Mouse (Mus musculus) mouse embryonic stem cell (cell line): ENCODE data around the gene Smco3.

Experiments
- in situ Hi-C, 2 experiments: fragments of 300-500 bp; cut with MboI; formaldehyde crosslinking; loops; 1 replicate in 1 of 2; 3 replicates in 1 of 2; pipeline ENCODE4 v1.14.3; 2019 to 2020; ENCODE audit warnings: low sequenced_read_pairs in 2 of 2, low pct_unique_long_range_greater_than_20kb in 1 of 2, mixed read lengths in 1 of 2; ENCODE audit not compliant: unreplicated experiment in 1 of 2

Smco3 gene

GRCm38 (mm10) chr6:136850267-136850666 is 15.0 kb upstream of the Smco3 start:
- in situ Hi-C loops: loop anchor here in 1 of 2 experiments (10.0 kb wide), 1 partner anchor 135 kb away; no protein-coding TSS in a partner anchor

DNA sequence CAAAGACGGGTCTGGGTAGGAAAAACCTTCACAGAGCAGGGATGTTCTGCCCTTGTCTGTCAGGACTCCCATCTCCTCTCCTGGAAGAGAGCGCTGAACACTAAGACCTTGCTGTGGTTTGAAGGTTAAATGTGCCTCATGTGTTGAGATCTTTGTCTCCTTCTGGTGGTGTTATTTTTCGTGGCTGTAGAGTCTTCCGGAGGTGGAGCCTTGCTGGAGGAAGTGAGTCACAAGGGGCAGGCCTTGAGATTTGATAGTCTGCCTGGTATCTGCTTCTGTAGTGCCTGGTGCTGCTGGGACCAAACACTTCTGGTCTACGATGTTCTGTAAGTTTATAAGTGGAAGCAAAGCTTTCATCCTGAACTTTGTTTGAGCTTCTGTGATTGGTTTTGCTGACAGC is 13.7 kb upstream of the Smco3 start:
- in situ Hi-C loops: no loop called here

DNA sequence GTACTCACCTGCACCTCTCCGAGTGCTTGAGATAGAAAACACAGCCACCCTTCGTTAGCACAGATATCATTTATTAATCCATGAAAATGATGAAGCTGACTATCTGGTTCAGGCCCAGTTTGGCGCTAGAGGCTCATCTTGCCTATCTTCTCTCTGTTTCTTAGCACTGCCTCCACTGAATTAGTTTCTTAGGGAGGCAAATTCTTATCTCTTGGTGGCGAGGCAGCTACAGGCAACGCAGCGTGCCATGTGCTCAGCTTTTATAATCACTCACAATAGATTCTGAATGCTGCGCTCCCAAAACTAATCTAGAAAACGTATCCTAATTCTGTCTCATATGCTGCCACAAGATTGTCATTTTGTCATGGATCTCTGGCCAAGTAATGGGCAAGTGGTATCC is 13.1 kb upstream of the Smco3 start:
- in situ Hi-C loops: no loop called here

DNA sequence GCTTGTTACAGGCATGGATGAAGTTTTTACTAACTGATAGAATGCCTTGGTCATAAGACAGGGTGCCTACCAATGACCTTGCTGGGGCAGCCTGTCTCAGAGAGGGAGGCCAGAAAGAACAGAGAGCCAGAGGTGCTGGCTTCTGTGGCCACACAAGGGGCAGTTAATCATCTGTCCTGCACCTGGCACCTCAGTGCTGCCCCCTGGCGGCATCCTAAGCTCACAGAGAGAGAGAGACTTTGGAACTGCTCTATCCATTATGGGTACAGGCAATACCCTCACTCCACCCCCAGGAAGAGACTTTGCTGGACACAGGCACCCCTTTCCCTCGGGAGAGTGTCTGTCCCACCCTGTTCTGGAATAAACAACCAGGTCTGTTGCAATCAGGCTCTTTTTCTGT is 12.5 kb upstream of the Smco3 start:
- in situ Hi-C loops: no loop called here

DNA sequence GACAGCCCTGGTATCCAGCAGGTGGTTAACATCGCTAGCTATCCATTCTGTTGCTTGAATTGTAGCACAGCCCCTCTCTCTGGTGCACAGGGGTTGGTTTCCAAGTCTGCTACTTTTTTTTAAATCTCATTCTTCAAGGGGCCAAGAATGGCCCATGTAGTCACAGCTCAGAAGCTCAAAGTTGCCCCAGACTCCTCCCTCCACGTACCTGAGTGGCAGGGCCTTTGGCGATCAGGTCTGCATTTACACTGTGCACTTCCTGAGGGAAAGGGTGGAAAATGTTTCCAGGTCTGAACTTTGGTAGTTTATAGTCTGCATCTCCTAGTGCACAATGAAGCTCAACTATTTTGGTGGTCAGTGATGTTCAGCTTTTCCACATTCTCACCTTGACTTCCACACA is 12.0 kb upstream of the Smco3 start:
- in situ Hi-C loops: no loop called here

GRCm38 (mm10) chr6:136845706-136846480 is 10.6 kb upstream of the Smco3 start:
- in situ Hi-C loops: no loop called here

DNA sequence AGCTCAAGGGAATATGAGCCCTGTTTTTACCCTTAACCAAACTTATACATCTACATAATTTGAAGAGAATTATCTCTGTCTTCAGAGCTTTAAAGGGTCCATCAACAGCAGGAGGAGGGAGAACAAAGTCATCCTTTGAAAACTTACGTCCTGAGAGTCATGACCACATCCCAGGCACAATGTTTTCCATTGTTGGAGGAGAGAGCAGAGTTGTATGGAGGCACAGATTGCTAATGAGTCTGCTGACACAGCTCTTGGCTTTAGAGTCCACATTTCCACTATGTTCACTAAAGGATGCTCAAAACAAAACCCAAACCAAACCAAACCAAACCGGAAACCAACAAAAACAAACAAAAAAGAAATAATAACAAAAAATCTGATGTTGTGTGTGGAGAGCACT is 9.7 kb upstream of the Smco3 start:
- in situ Hi-C loops: no loop called here

GRCm38 (mm10) chr6:136837323-136837722 is 2.1 kb upstream of the Smco3 start:
- in situ Hi-C loops: no loop called here

DNA sequence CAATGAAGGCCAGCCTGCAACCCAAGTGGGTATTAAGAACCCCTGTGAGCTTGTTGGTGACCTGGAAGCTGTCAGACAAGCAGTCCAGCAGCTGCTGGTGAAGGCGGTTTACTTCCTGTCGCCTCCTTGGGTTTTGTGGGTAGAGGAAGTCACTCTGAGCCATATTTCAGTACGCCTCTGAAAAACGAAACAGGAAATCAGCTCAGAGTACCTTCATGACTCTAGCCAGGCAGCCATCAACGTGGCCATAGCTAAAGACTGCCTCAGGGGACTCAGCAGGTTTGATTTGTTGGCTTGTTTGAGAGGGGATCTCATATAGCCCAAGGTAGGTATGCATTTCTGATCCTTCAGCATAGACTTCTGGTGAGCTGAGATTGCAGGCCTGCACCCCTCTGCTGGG is 3.5 kb downstream of the Smco3 start:
- in situ Hi-C loops: no loop called here

GRCm38 (mm10) chr6:136828681-136829080 is 6.6 kb downstream of the Smco3 start:
- in situ Hi-C loops: no loop called here

- in situ Hi-C loops: no loop called here
Observed at GRCm38 (mm10) chr6:136827881-136828561, 7.2 kb downstream of the Smco3 start, which contains the start of gene Wbp11. Gene Wbp11 (minus strand): TSS chr6:136828233.

- in situ Hi-C loops: no loop called here
Observed at GRCm38 (mm10) chr6:136827516-136827880, 7.8 kb downstream of the Smco3 start, which contains the start of gene BC049715. Gene BC049715 (plus strand): TSS chr6:136827626.

DNA sequence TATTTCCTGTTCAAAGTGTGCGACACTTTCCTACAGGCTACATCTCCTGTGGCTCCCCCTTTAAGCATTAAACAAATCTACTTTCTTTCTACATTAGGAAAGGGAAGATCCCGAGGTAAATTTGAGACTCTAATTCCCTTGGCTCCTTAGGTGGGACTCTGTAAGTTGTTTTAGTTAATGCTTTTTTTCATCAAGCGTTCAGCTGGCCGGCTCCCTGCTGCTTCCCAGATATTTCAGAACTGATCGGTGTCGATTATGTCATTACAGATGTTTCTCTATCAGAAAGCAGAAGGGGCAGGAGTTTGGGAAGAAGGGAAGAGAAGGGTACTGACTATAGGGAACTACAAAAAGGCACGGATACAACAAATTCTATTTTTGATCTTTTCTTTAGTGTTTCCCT is 8.1 kb downstream of the Smco3 start:
- in situ Hi-C loops: no loop called here

DNA sequence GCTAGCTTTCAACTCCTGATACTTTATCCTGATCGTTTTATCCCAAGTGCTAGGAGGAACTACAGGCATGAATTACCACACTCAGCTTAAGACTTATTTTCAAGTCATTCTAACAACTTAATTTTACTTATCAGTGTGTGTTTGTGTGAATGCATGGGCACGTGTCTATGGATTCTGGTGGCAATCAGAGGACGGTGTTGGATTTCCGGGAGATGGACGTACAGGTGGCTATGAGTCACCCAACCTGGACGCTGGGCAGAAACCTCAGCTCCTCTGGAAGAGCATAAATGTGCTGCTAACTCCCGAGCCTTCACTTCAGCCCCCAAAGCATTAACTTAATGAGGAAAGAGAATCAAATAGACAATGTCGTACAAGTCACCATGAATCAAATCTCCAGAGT is 10.3 kb downstream of the Smco3 start:
- in situ Hi-C loops: no loop called here

DNA sequence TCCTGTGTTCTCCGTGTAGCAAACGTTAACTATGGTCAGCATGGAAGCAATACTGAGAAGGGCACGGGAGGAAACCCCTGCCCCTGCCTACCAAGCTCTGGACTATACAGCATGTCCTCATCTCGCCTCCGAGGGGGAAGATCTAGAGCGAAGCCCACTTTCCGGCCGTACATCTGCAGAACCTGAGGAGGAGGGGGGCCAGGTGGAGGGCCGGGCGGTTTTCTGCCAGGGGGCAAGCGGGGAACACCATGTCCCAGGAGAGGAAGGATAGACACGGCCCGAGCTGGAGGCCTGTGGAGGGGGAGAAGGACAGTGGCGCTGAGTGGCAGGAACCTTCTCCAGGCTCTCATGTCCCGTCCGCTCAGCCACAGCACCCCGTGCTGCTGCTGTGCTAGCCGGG is 14.2 kb downstream of the Smco3 start:
- in situ Hi-C loops: no loop called here

DNA sequence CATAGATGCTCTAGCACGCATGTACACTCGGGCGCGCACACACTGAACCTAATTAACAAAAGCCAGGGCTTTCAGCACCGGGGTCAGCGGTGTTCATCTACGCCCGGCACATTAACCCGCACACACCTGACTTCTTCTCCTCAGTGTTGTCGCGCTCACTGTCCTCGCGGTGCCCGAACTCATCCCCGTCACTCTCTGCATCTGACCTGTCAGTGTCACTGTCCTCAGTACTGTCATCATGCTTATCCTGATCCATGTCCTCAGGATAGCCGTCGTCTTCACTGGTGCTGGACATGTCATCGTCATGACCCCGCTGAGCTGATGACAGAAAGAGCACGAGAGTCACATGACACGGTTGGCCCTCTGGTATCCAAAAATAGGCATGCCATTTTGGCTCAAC is 14.9 kb downstream of the Smco3 start:
- in situ Hi-C loops: no loop called here

DNA sequence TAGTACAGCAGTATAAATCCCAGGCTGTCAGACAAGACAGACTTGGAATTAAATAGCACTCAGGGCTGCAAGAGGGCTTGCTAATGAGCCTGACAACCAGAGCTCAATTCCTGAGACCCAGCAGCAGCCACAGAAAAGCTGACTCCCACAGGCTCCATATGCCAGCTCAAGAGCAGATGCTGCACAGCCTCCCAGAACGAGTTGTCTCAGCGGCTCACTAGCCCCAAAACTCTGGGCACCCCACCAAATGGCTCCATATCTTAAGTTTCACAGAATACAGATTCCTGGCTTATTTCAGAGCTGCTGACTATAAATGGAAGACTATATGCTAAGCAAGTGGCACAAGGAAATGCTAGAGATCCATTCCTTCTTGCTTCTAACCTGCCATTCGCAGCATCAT is 17.7 kb downstream of the Smco3 start:
- in situ Hi-C loops: no loop called here

GRCm38 (mm10) chr6:136816826-136817225 is 18.4 kb downstream of the Smco3 start:
- in situ Hi-C loops: no loop called here

- in situ Hi-C loops: no loop called here
Observed at GRCm38 (mm10) chr6:136815381-136815780, 19.9 kb downstream of the Smco3 start.

DNA sequence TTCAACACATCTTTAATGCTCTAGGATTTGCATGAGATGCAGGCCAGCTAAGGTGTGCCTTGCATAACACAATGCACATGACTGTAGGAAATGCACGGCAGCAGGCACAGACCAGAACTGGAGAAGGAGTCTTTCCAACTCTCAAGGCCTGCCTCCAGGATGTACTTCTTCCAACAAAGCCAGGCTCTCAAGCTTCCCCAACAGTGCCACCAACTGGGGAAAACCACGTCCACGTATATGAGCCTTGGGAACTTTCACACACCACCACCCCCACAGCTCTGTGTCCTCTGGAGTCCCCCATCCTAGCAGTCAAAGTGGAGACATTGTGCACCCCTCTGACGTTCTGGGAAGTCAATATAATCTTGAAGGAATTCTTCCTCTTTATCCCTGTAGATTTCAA is 22.1 kb downstream of the Smco3 start:
- in situ Hi-C loops: no loop called here
